Mouse (Mus musculus): ENCODE data around the gene Arl8b. TPM values are rescaled to one million over a fixed set of nuclear protein-coding genes. Genes with fewer than 3 reads are reported as not detected.

Arl8b gene
- polyA plus RNA-seq, 1 experiment from 2014 or later: 54.1 TPM

- no peak overlapping the region for H3K4me2 ChIP-seq
- H3K36me3 ChIP-seq: peaks cover 33% of the 10 kb centered on the region
- whole genome bisulfite sequencing: 87% methylated on average over 16 of the region's 16 CpGs
- ATAC-seq (ENCODE audit: insufficient number of reproducible peaks, insufficient read depth, low FRiP score, low TSS enrichment, low read depth): no peak
- no peaks in the 10 kb centered on the region for H3K27me3 ChIP-seq
- H3K4me1 ChIP-seq (replicated peaks): peaks cover 3% of the 10 kb centered on the region
- no peak overlapping the region for H3K4me3 ChIP-seq (replicated peaks)
- H3K9me3 ChIP-seq: no peaks in the 10 kb centered on the region
- H3K9ac ChIP-seq (replicated peaks): no peak overlapping the region
- no peak overlapping the region for H3K27ac ChIP-seq
Measured at GRCm38 (mm10) chr6:108835765-108836691, 53.1 kb downstream of the Arl8b start.

- Histone ChIP-seq H3K27me3 (no peaks in the 10 kb centered on the region), H3K36me3 (peaks cover 39% of the 10 kb centered on the region), H3K4me1 (replicated peaks) (no peaks in the 10 kb centered on the region; the same call in 1 of the 2 replicates), H3K4me3 (replicated peaks) (no peak overlapping the region), H3K4me2 (no peak overlapping the region), H3K9ac (replicated peaks) (no peak overlapping the region), H3K9me3 (no peaks in the 10 kb centered on the region), H3K27ac (no peak overlapping the region)
- ATAC-seq (ENCODE audit: insufficient number of reproducible peaks, insufficient read depth, low FRiP score, low TSS enrichment, low read depth): no peak
- 87% methylated on average over 4 of the region's 4 CpGs for WGBS
Measured at GRCm38 (mm10) chr6:108837081-108837480, 54.2 kb downstream of the Arl8b start.

- ATAC-seq (ENCODE audit: insufficient number of reproducible peaks, insufficient read depth, low FRiP score, low TSS enrichment, low read depth): no peak
- Histone ChIP-seq H3K9me3 (no peaks in the 10 kb centered on the region), H3K27ac (no peak overlapping the region), H3K4me3 (replicated peaks) (no peak overlapping the region), H3K4me1 (replicated peaks) (no peaks in the 10 kb centered on the region; the same call in 1 of the 2 replicates), H3K27me3 (no peaks in the 10 kb centered on the region), H3K9ac (replicated peaks) (no peak overlapping the region), H3K36me3 (peaks cover 45% of the 10 kb centered on the region), H3K4me2 (no peak overlapping the region)
- WGBS: 85% methylated on average over 4 of the region's 4 CpGs
Measured at GRCm38 (mm10) chr6:108837958-108838357, 55.1 kb downstream of the Arl8b start.

- H3K36me3 ChIP-seq: peaks cover 59% of the 10 kb centered on the region
- H3K27ac ChIP-seq: no peak overlapping the region
- no peak for ATAC-seq (ENCODE audit: insufficient number of reproducible peaks, insufficient read depth, low FRiP score, low TSS enrichment, low read depth)
Measured at GRCm38 (mm10) chr6:108839432-108839831, 56.5 kb downstream of the Arl8b start.

GRCm38 (mm10) chr6:108840861-108841640, 58.2 kb downstream of the Arl8b start:
- Histone ChIP-seq H3K27me3 (no peaks in the 10 kb centered on the region), H3K4me1 (replicated peaks) (no peaks in the 10 kb centered on the region), H3K4me3 (replicated peaks) (no peak overlapping the region), H3K9ac (replicated peaks) (no peak overlapping the region), H3K9me3 (no peaks in the 10 kb centered on the region), H3K36me3 (peaks cover 69% of the 10 kb centered on the region), H3K27ac (no peak overlapping the region), H3K4me2 (no peak overlapping the region)
- 96% methylated on average over 8 of the region's 8 CpGs for WGBS
- ATAC-seq (ENCODE audit: insufficient number of reproducible peaks, insufficient read depth, low FRiP score, low TSS enrichment, low read depth): no peak

More at GRCm38 (mm10) chr6:108839432-108839831, 56.5 kb downstream of the Arl8b start:
- WGBS: 92% methylated on average over 4 of the region's 4 CpGs
- Histone ChIP-seq H3K9ac (replicated peaks) (no peak overlapping the region), H3K27me3 (no peaks in the 10 kb centered on the region), H3K4me3 (replicated peaks) (no peak overlapping the region), H3K4me2 (no peak overlapping the region), H3K9me3 (no peaks in the 10 kb centered on the region), H3K4me1 (replicated peaks) (no peaks in the 10 kb centered on the region; the same call in 1 of the 2 replicates)

- no peaks in the 10 kb centered on the region for H3K4me1 ChIP-seq (replicated peaks)
- H3K27me3 ChIP-seq: no peaks in the 10 kb centered on the region
- H3K4me2 ChIP-seq: no peak overlapping the region
- no peaks in the 10 kb centered on the region for H3K9me3 ChIP-seq
- WGBS: 83% methylated on average over 1 of the region's 1 CpGs
- H3K4me3 ChIP-seq (replicated peaks): no peak overlapping the region
- H3K9ac ChIP-seq (replicated peaks): no peak overlapping the region
- no peak for ATAC-seq (ENCODE audit: insufficient number of reproducible peaks, insufficient read depth, low FRiP score, low TSS enrichment, low read depth)
- H3K27ac ChIP-seq: no peak overlapping the region
- H3K36me3 ChIP-seq: peaks cover 69% of the 10 kb centered on the region
Measured at GRCm38 (mm10) chr6:108843664-108844063, 60.8 kb downstream of the Arl8b start.

GRCm38 (mm10) chr6:108844093-108844492, 61.2 kb downstream of the Arl8b start:
- Histone ChIP-seq H3K4me1 (replicated peaks) (no peaks in the 10 kb centered on the region), H3K4me3 (replicated peaks) (no peak overlapping the region), H3K9ac (replicated peaks) (no peak overlapping the region), H3K9me3 (no peaks in the 10 kb centered on the region), H3K27me3 (no peaks in the 10 kb centered on the region), H3K4me2 (no peak overlapping the region), H3K27ac (no peak overlapping the region), H3K36me3 (peaks cover 73% of the 10 kb centered on the region)
- ATAC-seq (ENCODE audit: insufficient number of reproducible peaks, insufficient read depth, low FRiP score, low TSS enrichment, low read depth): no peak
- 80% methylated on average over 3 of the region's 3 CpGs for WGBS

- ATAC-seq (ENCODE audit: insufficient number of reproducible peaks, insufficient read depth, low FRiP score, low TSS enrichment, low read depth): no peak
- Histone ChIP-seq H3K27me3 (no peaks in the 10 kb centered on the region), H3K36me3 (peaks cover 72% of the 10 kb centered on the region), H3K27ac (no peak overlapping the region), H3K4me3 (replicated peaks) (no peak overlapping the region), H3K9ac (replicated peaks) (no peak overlapping the region), H3K9me3 (no peaks in the 10 kb centered on the region), H3K4me1 (replicated peaks) (no peaks in the 10 kb centered on the region), H3K4me2 (no peak overlapping the region)
- 86% methylated on average over 7 of the region's 7 CpGs for WGBS
Measured at GRCm38 (mm10) chr6:108844771-108845170, 61.9 kb downstream of the Arl8b start.

GRCm38 (mm10) chr6:108852088-108852670, 69.3 kb downstream of the Arl8b start:
- no peaks in the 10 kb centered on the region for H3K4me1 ChIP-seq (replicated peaks)
- H3K27ac ChIP-seq: no peak overlapping the region
- H3K27me3 ChIP-seq: no peaks in the 10 kb centered on the region
- no peak overlapping the region for H3K4me2 ChIP-seq
- H3K36me3 ChIP-seq: peaks cover 79% of the 10 kb centered on the region
- H3K9ac ChIP-seq (replicated peaks): no peak overlapping the region
- no peak for ATAC-seq (ENCODE audit: insufficient number of reproducible peaks, insufficient read depth, low FRiP score, low TSS enrichment, low read depth)
- 90% methylated on average over 8 of the region's 8 CpGs for WGBS
- no peaks in the 10 kb centered on the region for H3K9me3 ChIP-seq
- no peak overlapping the region for H3K4me3 ChIP-seq (replicated peaks)

GRCm38 (mm10) chr6:108852986-108853385, 70.1 kb downstream of the Arl8b start:
- 90% methylated on average over 5 of the region's 5 CpGs for WGBS
- no peaks in the 10 kb centered on the region for H3K9me3 ChIP-seq
- H3K36me3 ChIP-seq: peaks cover 76% of the 10 kb centered on the region
- H3K27me3 ChIP-seq: no peaks in the 10 kb centered on the region
- H3K27ac ChIP-seq: no peak overlapping the region
- no peak overlapping the region for H3K4me3 ChIP-seq (replicated peaks)
- H3K9ac ChIP-seq (replicated peaks): no peak overlapping the region
- H3K4me2 ChIP-seq: no peak overlapping the region
- no peaks in the 10 kb centered on the region for H3K4me1 ChIP-seq (replicated peaks)
- no peak for ATAC-seq (ENCODE audit: insufficient number of reproducible peaks, insufficient read depth, low FRiP score, low TSS enrichment, low read depth)

- Histone ChIP-seq H3K4me1 (replicated peaks) (no peaks in the 10 kb centered on the region), H3K27ac (no peak overlapping the region), H3K4me3 (replicated peaks) (no peak overlapping the region), H3K27me3 (no peaks in the 10 kb centered on the region), H3K9me3 (peaks cover 10% of the 10 kb centered on the region; the same call in 1 of the 2 replicates), H3K9ac (replicated peaks) (no peak overlapping the region), H3K36me3 (peaks cover 37% of the 10 kb centered on the region), H3K4me2 (no peak overlapping the region)
- ATAC-seq (ENCODE audit: insufficient number of reproducible peaks, insufficient read depth, low FRiP score, low TSS enrichment, low read depth): no peak
- 91% methylated on average over 9 of the region's 9 CpGs for WGBS
Measured at GRCm38 (mm10) chr6:108858583-108858982, 75.7 kb downstream of the Arl8b start.
